Mouse (Mus musculus) heart, postnatal 0 days (tissue): ENCODE results near the gene Adgrf5. TPM values are rescaled to one million over a fixed set of nuclear protein-coding genes. Genes with fewer than 3 reads are reported as not detected.
A peak's percentile ranks its signal among the peaks of the same experiment; 100 is the strongest.

ENCODE experiments used
- ATAC-seq: fragments of 200-750 bp; cut with Nextera tagmentation; 2 replicates; pipeline ENCODE4 v1.8.0; 2017; ENCODE audit warnings: low read depth, moderate number of reproducible peaks, moderate library complexity; ENCODE audit not compliant: insufficient read depth
- DNase-seq: peaks from one replicate; pipeline ENCODE4 v3.0.0-alpha.2; 2016; ENCODE audit warnings: low spot score
- H3K27ac ChIP-seq: fragments of 300-500 bp; sonication (generic); 2 replicates; pipeline ENCODE4 v1.5.1; 2014; ENCODE audit warnings: low read depth, mild to moderate bottlenecking
- H3K27me3 ChIP-seq: fragments of 300-500 bp; sonication (generic); 2 replicates; pipeline ENCODE4 v1.6.1; 2014; ENCODE audit warnings: low read length, mixed read lengths; ENCODE audit not compliant: control insufficient read depth, insufficient read depth
- H3K36me3 ChIP-seq: fragments of 300-500 bp; sonication (generic); replicated peaks from 2 replicates; pipeline ENCODE4 v1.6.1; 2014; ENCODE audit warnings: low read length, mixed read lengths; ENCODE audit not compliant: control insufficient read depth, insufficient read depth
- H3K4me1 ChIP-seq: fragments of 300-500 bp; sonication (generic); 2 replicates; pipeline ENCODE4 v1.6.1; 2014; ENCODE audit warnings: antibody characterized with exemption; ENCODE audit not compliant: control insufficient read depth, insufficient read depth
- H3K4me2 ChIP-seq: fragments of 300-500 bp; sonication (generic); 2 replicates; pipeline ENCODE4 v1.6.1; 2014; ENCODE audit warnings: low read depth, mild to moderate bottlenecking, low read length, moderate library complexity
- H3K4me3 ChIP-seq: fragments of 300-500 bp; sonication (generic); 2 replicates; pipeline ENCODE4 v1.5.1; 2014; ENCODE audit warnings: low read depth, low read length
- H3K9ac ChIP-seq: fragments of 300-500 bp; sonication (generic); replicated peaks from 2 replicates; pipeline ENCODE4 v1.6.1; 2014; ENCODE audit warnings: low read depth, low read length, mixed read lengths
- H3K9me3 ChIP-seq: fragments of 300-500 bp; sonication (generic); replicated peaks from 2 replicates; pipeline ENCODE4 v1.6.1; 2016; ENCODE audit warnings: low read length; ENCODE audit not compliant: control insufficient read depth
- CTCF ChIP-seq: IDR thresholded peaks from 2 replicates; pipeline ENCODE4 v1.5.1; 2016; ENCODE audit warnings: antibody characterized with exemption, control low read depth, low read depth
- EP300 ChIP-seq: IDR thresholded peaks from 2 replicates; pipeline ENCODE4 v1.6.1; 2016; ENCODE audit warnings: antibody characterized with exemption, low read depth
- WGBS: fragments of 180-500 bp; shearing (Covaris S2); extraction: QIAGEN DNeasy Blood & Tissue Kit; methylation state at CpG from one replicate; pipeline ENCODE4 v1.1.7; 2014; 5-methylcytosine and 5-hydroxymethylcytosine counted together
- polyA plus RNA-seq: library from polyadenylated mRNA; unstranded; fragments of >200 nt; fragmentation: Nextera tagmentation; extraction: Ambion mirVana; gene quantifications from 2 replicates; pipeline ENCODE4 v1.2.1, GENCODE M21; 2015
- total RNA-seq: library from RNA; depleted of rRNA; stranded (reverse); fragments of >200 nt; gene quantifications from 2 replicates; pipeline ENCODE4 v1.2.3, GENCODE M21; 2014; ENCODE audit warnings: low replicate concordance; rRNA removed

Adgrf5 gene
- total RNA-seq, result 89.0 and 134 TPM in 2 replicates
- 16.7 and 19.1 TPM in 2 replicates for polyA plus RNA-seq

DNA sequence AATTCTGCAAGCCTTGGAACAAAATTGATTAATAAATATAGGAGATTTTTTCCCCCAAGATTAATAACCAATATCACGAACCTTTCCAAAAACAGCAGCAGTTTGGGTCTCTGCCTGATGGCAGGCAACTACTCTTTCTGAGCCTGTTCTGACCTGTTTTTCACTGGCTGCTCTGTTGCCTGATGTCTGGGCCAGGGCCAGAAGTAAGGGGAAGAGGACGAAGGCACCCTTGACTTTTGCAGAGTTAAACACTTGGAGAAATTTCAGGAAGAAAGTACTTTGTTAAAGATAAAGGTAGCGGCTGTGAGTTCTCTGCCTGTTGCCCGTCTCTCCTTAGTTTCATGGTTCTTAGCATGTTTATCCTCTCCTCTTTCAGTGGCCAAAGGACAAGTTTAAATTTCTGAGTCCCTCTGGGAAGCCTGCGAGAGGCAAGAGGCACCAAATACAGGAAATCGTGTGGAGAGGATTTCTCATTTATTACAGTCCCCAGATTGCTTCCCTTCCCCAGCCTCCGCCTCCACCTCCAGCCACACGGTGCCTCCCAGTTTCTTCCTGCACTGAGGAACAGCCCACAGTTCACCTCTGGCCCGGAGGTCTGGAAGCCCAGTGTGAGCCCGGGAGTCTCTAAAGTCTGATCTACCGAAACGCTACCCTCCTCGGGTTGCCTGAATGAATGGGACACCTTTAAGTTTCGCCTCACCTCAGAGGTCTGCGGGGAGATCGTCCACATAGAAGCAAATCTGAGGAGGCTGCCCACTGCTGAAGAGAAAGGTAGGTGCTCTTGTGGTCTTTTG lies at the start of gene Adgrf5:
Gene Adgrf5, plus strand, starts transcription at position 626 of the 794 bp plus-strand sequence.
- Histone ChIP-seq H3K27ac (peak within 1 kb of the TSS; percentile 55), H3K4me3 (peak within 1 kb of the TSS; percentile 42), H3K4me2 (peak within 1 kb of the TSS; percentile 55), H3K4me1 (peaks cover 12% of the 10 kb centered on the region), H3K9ac (peak within 1 kb of the TSS; percentile 51), H3K27me3 (peaks cover 7% of the 10 kb centered on the region; the same call in 1 of the 2 replicates), H3K36me3 (no peaks in the 10 kb centered on the region), H3K9me3 (no peaks in the 10 kb centered on the region)
- TF ChIP-seq EP300 (no peak), CTCF (no peak)
- WGBS, result 29% methylated on average over 16 of the region's 16 CpGs
- peak; percentile 40; the same call in 1 of the 2 replicates for ATAC-seq
- DNase-seq, result peak; percentile 38

GRCm38 (mm10) chr17:43325986-43326671 lies 34.1 kb upstream of the Adgrf5 start:
- H3K4me2 ChIP-seq, result peak overlapping the region; percentile 69
- H3K4me3 ChIP-seq, result no peak overlapping the region
- H3K9me3 ChIP-seq, result no peaks in the 10 kb centered on the region
- H3K27me3 ChIP-seq, result no peaks in the 10 kb centered on the region
- H3K27ac ChIP-seq, result no peak overlapping the region
- H3K9ac ChIP-seq, result no peak overlapping the region
- no peak for ATAC-seq
- TF ChIP-seq CTCF (no peak), EP300 (no peak)
- H3K4me1 ChIP-seq, result peaks cover 5% of the 10 kb centered on the region; the same call in 1 of the 2 replicates
- no peak for DNase-seq
- no peaks in the 10 kb centered on the region for H3K36me3 ChIP-seq
- WGBS, result 58% methylated on average over 7 of the region's 7 CpGs

GRCm38 (mm10) chr17:43326726-43327700 lies 33.2 kb upstream of the Adgrf5 start:
- no peaks in the 10 kb centered on the region for H3K27me3 ChIP-seq
- TF ChIP-seq CTCF, result peak; percentile 84
- TF ChIP-seq EP300, result no peak
- WGBS, result 17% methylated on average over 29 of the region's 29 CpGs
- H3K27ac ChIP-seq, result peak overlapping the region; percentile 56
- peak overlapping the region; percentile 37 for H3K4me3 ChIP-seq
- no peaks in the 10 kb centered on the region for H3K9me3 ChIP-seq
- peaks cover 5% of the 10 kb centered on the region; the same call in 1 of the 2 replicates for H3K4me1 ChIP-seq
- H3K36me3 ChIP-seq, result no peaks in the 10 kb centered on the region
- DNase-seq (peak; percentile 80), ATAC-seq (peak; percentile 90)
- H3K4me2 ChIP-seq, result peak overlapping the region; percentile 69
- no peak overlapping the region; the same call in 1 of the 2 replicates for H3K9ac ChIP-seq

DNA sequence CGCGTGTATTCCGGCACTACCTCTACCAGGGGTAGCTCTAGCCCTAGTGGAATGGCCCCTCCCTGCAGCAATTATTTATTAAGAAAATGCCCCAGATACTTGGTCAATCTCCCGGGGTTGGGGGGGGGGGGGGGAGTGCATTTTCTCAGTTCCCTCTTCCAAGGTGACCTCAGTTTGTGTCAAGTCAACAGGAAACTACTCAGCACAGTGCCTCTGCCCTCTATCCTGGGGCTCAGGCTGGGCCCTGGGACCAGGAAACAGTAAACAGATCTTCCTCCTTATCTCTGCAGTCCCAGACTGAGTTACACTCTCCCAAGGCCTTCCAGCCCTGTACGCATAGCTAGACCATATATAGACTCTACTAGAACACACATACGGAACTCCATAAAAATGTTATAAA lies 32.4 kb upstream of the Adgrf5 start:
- no peaks in the 10 kb centered on the region for H3K27me3 ChIP-seq
- peaks cover 5% of the 10 kb centered on the region; the same call in 1 of the 2 replicates for H3K4me1 ChIP-seq
- no peaks in the 10 kb centered on the region for H3K36me3 ChIP-seq
- H3K4me2 ChIP-seq, result no peak overlapping the region
- H3K27ac ChIP-seq, result no peak overlapping the region
- H3K9ac ChIP-seq, result no peak overlapping the region
- no peak overlapping the region for H3K4me3 ChIP-seq
- ATAC-seq (peak; percentile 34; the same call in 1 of the 2 replicates), DNase-seq (no peak)
- no peaks in the 10 kb centered on the region for H3K9me3 ChIP-seq
- 60% methylated on average over 6 of the region's 6 CpGs for WGBS
- TF ChIP-seq EP300 (no peak), CTCF (no peak)

DNA sequence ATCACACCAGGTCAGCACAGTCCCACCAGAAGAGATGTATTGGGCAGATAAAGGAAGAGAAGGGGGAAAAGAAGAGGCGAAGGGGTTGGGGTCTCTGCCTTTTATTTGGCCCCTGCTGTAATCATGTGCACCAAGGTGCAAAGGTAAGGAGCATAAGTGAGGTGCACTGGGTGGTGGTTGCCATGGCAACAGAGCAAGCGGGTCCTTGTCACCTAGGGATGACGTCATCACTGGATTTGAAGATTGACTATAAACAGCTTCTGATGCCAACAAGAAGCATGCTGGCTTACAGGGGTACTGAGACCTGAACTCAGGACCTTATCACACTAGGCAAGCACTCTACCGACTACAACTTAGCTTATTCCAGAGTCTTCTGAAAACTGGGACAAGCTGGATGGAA lies 31.0 kb upstream of the Adgrf5 start:
- 78% methylated on average over 4 of the region's 4 CpGs for WGBS
- Histone ChIP-seq H3K4me1 (peaks cover 5% of the 10 kb centered on the region; the same call in 1 of the 2 replicates), H3K4me3 (no peak overlapping the region), H3K9me3 (no peaks in the 10 kb centered on the region), H3K9ac (no peak overlapping the region), H3K27ac (no peak overlapping the region), H3K36me3 (no peaks in the 10 kb centered on the region), H3K27me3 (no peaks in the 10 kb centered on the region), H3K4me2 (no peak overlapping the region)
- no peak for TF ChIP-seq EP300
- ATAC-seq (no peak), DNase-seq (no peak)
